9 mouse cellular contexts compared by ENCODE assay signal in the genomic region with DNA sequence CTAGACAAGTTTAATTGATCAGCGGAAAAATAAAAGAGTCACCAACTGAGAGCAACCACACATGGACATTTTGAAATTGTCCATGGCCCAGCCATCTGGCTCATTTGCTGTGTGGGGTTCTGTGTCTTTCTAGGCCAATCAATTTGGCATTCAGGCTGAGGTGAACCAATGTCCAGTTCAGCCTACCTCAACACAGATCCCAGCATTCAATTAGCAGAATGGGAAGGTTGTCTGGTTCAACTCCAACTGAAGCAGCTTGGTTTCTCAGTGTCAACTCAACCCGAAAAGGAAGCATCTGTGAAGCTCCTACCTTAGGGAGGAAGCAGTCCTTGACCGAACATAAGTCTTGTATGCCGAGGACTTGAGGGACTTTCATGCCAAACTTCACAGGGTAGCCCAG.
"Had no signal": no experiment of that assay in that cellular context is flagged by ENCODE, and none has a peak within 500 bp of the region (broad histone marks: within the 10 kb centered on the region; RNA-seq: fewer than 3 reads in every experiment).

No protein-coding gene starts in this region.

- DNase-seq: liver, postnatal 0 days; lung, adult 2 months; lung, postnatal 14 days; lung, postnatal 36 days; midbrain, embryonic 14.5 days; right cerebral cortex, postnatal 14 days; thymus, adult 2 months; thymus, postnatal 25 days; thymus, postnatal 4 days had no signal
